Mouse (Mus musculus) gastrocnemius, postnatal 25 days (tissue): ENCODE measurements around the gene Slc2a6. TPM values are rescaled to one million over a fixed set of nuclear protein-coding genes. Genes with fewer than 3 reads are reported as not detected.
A peak's percentile ranks its signal among the peaks of the same experiment; 100 is the strongest.

Experiments
- DNase-seq: peaks from one replicate; pipeline ENCODE4 v3.0.0; 2022
- long read RNA-seq, 2 experiments: library from polyadenylated mRNA; stranded (forward); transcript quantifications; one replicate each; pipeline ENCODE4 v2.0.0; 2021
- total RNA-seq, 2 experiments: library from RNA; stranded (reverse); gene quantifications; 1 replicate in 1 of 2; 2 replicates in 1 of 2; pipeline ENCODE4 v1.2.3; 2021

Gene Slc2a6
- total RNA-seq: under 1 TPM; 0.10 to 0.16 TPM
- long read RNA-seq, experiment 1: 0 reads
- long read RNA-seq, experiment 2: 0 reads

GRCm38 (mm10) chr2:27027618-27028436 lies at the start of gene Slc2a6:
Slc2a6 (minus strand) TSS chr2:27027998.
- DNase-seq: peak; percentile 87

- DNase-seq: no peak
Measured at GRCm38 (mm10) chr2:27075485-27075884, 47.7 kb upstream of the Slc2a6 start.

GRCm38 (mm10) chr2:27074804-27075203 lies 47.0 kb upstream of the Slc2a6 start:
- DNase-seq: peak; percentile 52

GRCm38 (mm10) chr2:27073407-27073806 lies 45.6 kb upstream of the Slc2a6 start:
- DNase-seq: no peak

- no peak for DNase-seq
Measured at GRCm38 (mm10) chr2:27071978-27072377, 44.2 kb upstream of the Slc2a6 start, which contains the start of gene Mymk. Mymk (minus strand) TSS chr2:27072179.

GRCm38 (mm10) chr2:27071137-27071536 lies 43.3 kb upstream of the Slc2a6 start:
- peak; percentile 54 for DNase-seq

- no peak for DNase-seq
Measured at GRCm38 (mm10) chr2:27070247-27070813, 42.5 kb upstream of the Slc2a6 start.

- DNase-seq: no peak
Measured at GRCm38 (mm10) chr2:27069646-27070045, 41.8 kb upstream of the Slc2a6 start.

- no peak for DNase-seq
Measured at GRCm38 (mm10) chr2:27067996-27068395, 40.2 kb upstream of the Slc2a6 start.

- DNase-seq: no peak
Measured at GRCm38 (mm10) chr2:27067124-27067523, 39.3 kb upstream of the Slc2a6 start.

- DNase-seq: no peak
Measured at GRCm38 (mm10) chr2:27059187-27059586, 31.4 kb upstream of the Slc2a6 start.

- no peak for DNase-seq
Measured at GRCm38 (mm10) chr2:27058751-27059150, 31.0 kb upstream of the Slc2a6 start.

GRCm38 (mm10) chr2:27058251-27058650 lies 30.5 kb upstream of the Slc2a6 start:
- no peak for DNase-seq

GRCm38 (mm10) chr2:27049408-27049807 lies 21.6 kb upstream of the Slc2a6 start:
- DNase-seq: no peak

- peak; percentile 88 for DNase-seq
Measured at GRCm38 (mm10) chr2:27045979-27046770, 18.4 kb upstream of the Slc2a6 start.

GRCm38 (mm10) chr2:27044641-27045040 lies 16.8 kb upstream of the Slc2a6 start:
- DNase-seq: no peak

- peak; percentile 70 for DNase-seq
Measured at GRCm38 (mm10) chr2:27044166-27044565, 16.4 kb upstream of the Slc2a6 start.

GRCm38 (mm10) chr2:27043461-27043860 lies 15.7 kb upstream of the Slc2a6 start:
- peak; percentile 78 for DNase-seq

- DNase-seq: no peak
Measured at GRCm38 (mm10) chr2:27042131-27042844, 14.5 kb upstream of the Slc2a6 start.

- no peak for DNase-seq
Measured at GRCm38 (mm10) chr2:27039286-27039685, 11.5 kb upstream of the Slc2a6 start.

- peak; percentile 32 for DNase-seq
Measured at GRCm38 (mm10) chr2:27038596-27038995, 10.8 kb upstream of the Slc2a6 start.

GRCm38 (mm10) chr2:27037008-27037407 lies 9.2 kb upstream of the Slc2a6 start:
- DNase-seq: no peak
